Mouse (Mus musculus) olfactory bulb, adult 2 months (tissue): ENCODE data around the gene Tbcel. TPM values are rescaled to one million over a fixed set of nuclear protein-coding genes. Genes with fewer than 3 reads are reported as not detected.

ENCODE experiments used
- H3K27ac ChIP-seq: fragments of 200-500 bp; 2 replicates; pipeline ENCODE4 v1.5.1; 2012; ENCODE audit warnings: low read depth, low read length; ENCODE audit not compliant: insufficient read depth
- H3K4me1 ChIP-seq: fragments of 200-500 bp; 2 replicates; pipeline ENCODE4 v1.6.1; 2012; ENCODE audit warnings: low read length; ENCODE audit not compliant: control insufficient read depth, insufficient read depth
- H3K4me3 ChIP-seq: fragments of 200-500 bp; 2 replicates; pipeline ENCODE4 v1.5.1; 2012; ENCODE audit warnings: mild to moderate bottlenecking, low read depth, low read length, moderate library complexity; ENCODE audit not compliant: insufficient read depth
- CTCF ChIP-seq: fragments of 200-500 bp; IDR thresholded peaks from 2 replicates; pipeline ENCODE4 v1.5.1; 2012; ENCODE audit warnings: low read depth, mild to moderate bottlenecking, low read length, moderate library complexity; ENCODE audit not compliant: insufficient read depth
- POLR2A ChIP-seq: fragments of 200-500 bp; IDR thresholded peaks from 2 replicates; pipeline ENCODE4 v1.6.1; 2012; ENCODE audit warnings: mild to moderate bottlenecking, low read depth, low read length, moderate library complexity; ENCODE audit not compliant: insufficient read depth
- WGBS: fragments of 180-500 bp; shearing (Covaris S2); methylation state at CpG from one replicate; pipeline ENCODE4 v1.1.7; 2018; 5-methylcytosine and 5-hydroxymethylcytosine counted together
- polyA plus RNA-seq: library from polyadenylated mRNA; stranded (reverse); fragments of >200 nt; gene quantifications from 2 replicates; pipeline ENCODE4 v1.2.4, GENCODE M21; 2012; ENCODE audit warnings: low replicate concordance; ENCODE audit not compliant: missing spikeins, insufficient read depth, insufficient read length

The Tbcel gene
- polyA plus RNA-seq, 1 experiment = not detected

DNA sequence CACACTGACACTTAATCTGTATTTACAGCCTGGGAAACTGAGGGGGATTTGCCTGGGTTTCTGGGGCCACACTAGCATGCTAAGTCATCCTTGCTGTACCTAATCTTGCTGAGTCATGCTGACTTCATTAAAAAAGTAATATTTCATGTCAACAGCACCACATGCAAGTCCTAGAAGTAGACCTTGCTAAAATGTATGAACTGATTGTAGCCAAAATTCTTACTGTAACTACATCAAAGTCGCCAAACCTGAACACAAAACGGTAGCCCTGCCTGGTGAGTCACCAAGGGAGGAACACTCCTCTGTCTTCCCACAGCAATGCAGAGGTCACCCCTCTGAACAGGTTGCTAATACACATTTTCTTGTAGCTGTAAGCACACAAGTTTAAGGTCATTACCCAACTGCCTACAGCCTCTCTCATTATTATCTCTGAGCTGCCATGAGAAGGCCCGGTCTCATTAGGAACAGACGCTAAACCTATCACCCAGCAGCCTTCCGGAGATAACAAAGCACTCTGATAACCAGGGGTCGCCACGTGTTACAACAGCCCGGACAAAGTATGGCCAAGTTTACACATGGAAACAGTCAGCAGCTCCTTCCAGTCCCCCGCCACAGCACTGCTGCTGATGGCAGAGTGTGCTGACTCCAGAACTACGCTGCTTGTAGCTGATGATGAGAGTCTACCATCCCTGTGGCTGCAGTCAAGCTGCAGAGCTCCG lies 46.1 kb downstream of the Tbcel start:
- Histone ChIP-seq H3K4me3 (no peak overlapping the region), H3K27ac (no peak overlapping the region), H3K4me1 (peaks cover 15% of the 10 kb centered on the region)
- no peak for TF ChIP-seq CTCF
- TF ChIP-seq POLR2A = no peak
- 81% methylated on average over 11 of the region's 11 CpGs for whole genome bisulfite sequencing

DNA sequence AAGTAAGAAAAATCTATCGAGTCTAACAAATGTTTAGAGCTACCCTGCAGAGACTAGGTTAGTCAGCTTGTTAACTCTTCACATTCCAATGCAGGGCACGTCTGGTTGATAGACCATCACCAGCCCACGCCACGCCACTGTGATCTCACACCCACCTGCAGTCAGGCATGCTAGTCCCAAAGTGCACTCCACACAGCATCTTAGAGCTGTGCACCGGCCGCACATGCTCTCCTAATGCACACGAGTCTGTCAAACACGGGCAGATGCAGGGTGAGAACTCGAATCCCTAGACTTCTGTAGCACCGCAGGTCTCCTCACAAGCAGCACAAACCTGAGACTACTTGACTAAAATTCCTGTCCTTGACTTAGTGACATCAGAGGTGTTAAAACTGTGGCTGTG lies 47.3 kb downstream of the Tbcel start:
- Histone ChIP-seq H3K27ac (no peak overlapping the region), H3K4me1 (peaks cover 15% of the 10 kb centered on the region), H3K4me3 (no peak overlapping the region)
- no peak for TF ChIP-seq CTCF
- 80% methylated on average over 10 of the region's 10 CpGs for WGBS

DNA sequence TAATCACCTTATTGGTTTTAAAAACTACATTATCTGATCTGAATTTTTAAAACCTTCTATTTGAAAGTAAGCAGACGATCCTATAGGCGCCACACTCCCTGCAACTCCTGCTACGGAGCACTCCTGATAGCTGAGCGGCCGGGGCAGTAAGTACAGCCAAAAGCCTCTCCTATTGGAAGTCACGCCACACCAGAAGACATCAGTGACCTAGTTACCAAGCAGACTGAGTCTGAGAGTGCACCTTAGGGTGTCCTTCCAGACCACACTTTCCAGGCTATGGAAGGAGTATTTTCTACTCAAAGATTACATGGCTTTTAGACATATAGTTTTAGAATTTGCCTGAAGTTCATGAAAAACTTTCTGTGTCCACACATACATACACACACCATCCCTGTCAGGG lies 47.9 kb downstream of the Tbcel start:
- 88% methylated on average over 6 of the region's 6 CpGs for WGBS
- Histone ChIP-seq H3K4me3 (no peak overlapping the region), H3K27ac (no peak overlapping the region), H3K4me1 (peaks cover 15% of the 10 kb centered on the region)
- TF ChIP-seq CTCF (no peak), POLR2A (no peak)

DNA sequence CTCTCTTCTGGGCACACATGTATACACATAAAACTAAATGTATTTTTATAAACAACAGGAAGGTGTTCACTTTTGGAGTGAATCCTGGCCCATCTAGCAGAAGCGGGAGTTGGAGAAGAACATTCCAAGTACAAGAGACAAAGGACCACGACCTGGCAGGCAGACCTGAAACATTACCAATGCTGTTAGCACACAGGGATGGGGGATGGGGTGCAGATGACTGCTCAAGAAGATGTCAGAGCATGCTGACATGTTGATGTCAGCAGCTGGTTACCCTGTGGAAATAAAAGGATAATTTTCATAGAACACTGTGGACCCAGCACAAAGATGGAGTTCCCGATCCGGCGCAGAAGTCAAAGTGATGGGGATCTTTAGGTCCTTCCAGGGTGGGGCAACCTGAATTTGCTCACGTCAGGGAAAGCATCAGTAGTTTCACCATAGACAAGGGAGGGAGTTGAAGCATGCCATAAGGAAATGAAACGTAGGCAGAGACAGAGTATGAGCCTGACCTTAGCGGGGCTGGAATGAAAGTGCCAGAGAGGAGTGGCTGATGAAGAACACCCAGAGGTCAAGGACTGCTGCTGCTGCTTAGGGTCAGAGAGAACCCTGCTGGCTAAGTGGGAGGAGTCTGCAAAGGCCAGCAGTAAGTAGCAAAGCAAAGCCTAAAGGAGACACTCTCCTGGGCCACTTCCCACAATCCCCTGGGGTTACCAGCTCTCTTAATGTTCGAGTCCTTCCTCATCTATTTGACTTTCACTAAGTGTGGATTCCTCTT lies 48.7 kb downstream of the Tbcel start:
- WGBS = 78% methylated on average over 9 of the region's 9 CpGs
- Histone ChIP-seq H3K4me3 (no peak overlapping the region), H3K27ac (no peak overlapping the region), H3K4me1 (peaks cover 9% of the 10 kb centered on the region)
- no peak for TF ChIP-seq CTCF
- TF ChIP-seq POLR2A = no peak

DNA sequence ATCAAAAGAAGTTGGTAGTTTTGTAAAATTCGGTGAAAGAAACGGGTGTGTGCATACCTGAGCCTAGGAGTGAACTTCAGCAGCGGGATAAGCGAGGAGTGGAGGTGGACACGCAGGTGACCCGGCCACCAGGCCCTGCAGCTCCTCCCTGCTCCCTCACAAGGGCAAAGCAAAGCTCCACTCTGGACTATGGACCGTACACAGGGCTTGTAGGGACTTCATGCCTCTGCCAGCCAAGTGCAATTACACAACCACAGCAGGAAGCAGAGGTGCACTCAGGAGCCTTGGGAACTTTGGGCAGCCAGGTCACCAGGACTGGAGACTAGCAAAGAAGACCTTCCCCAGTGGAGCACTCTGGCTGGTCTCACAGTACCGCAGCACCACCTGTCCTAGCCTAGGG lies 50.1 kb downstream of the Tbcel start:
- TF ChIP-seq CTCF = no peak
- TF ChIP-seq POLR2A = no peak
- no peak overlapping the region for H3K27ac ChIP-seq
- WGBS = 95% methylated on average over 8 of the region's 8 CpGs

DNA sequence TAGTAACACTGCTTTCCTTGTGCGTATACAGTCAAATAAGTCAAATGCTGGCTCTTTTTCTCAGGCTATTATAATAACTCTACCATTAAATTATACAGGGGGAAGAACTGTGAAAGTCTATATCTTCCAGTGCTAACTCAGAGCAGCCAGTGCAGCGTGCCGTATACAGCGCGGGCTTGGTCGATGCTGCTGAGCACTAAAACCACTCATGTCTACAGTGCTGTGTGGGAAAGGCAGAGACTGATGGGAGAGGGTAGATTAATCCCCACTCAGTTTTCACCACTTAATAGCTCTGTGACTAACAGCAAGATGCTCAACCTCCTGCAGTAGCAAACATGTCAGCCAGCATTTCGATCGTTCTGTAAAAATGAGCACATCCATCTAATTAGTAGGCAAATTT lies 53.2 kb downstream of the Tbcel start:
- Histone ChIP-seq H3K4me1 (no peaks in the 10 kb centered on the region), H3K4me3 (no peak overlapping the region), H3K27ac (no peak overlapping the region)
- 76% methylated on average over 8 of the region's 8 CpGs for WGBS
- TF ChIP-seq POLR2A (no peak), CTCF (no peak)

More for the DNA sequence above, 50.1 kb downstream of the Tbcel start:
- Histone ChIP-seq H3K4me1 (peaks cover 6% of the 10 kb centered on the region), H3K4me3 (no peak overlapping the region)

DNA sequence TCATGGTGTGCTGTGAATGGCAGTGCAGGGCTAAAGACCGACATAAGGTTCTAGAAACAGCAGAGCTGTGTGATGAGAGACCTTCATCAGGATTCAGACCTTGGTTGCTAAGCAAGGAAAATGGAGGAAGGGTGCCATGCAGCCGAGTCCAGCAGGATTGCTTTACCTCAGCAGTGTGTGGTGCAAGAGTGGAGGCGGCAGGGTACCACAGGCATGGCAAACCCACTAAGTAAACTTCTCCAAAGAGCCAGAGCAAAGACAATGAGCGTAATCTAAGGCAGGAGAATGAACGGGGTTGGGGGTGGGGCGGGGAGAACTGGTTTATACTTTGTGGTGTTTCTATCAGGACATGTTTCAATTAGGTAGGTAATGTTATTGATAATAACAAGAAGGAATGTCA lies 58.6 kb downstream of the Tbcel start:
- Histone ChIP-seq H3K27ac (no peak overlapping the region), H3K4me1 (no peaks in the 10 kb centered on the region), H3K4me3 (no peak overlapping the region)
- WGBS = 85% methylated on average over 6 of the region's 6 CpGs
- TF ChIP-seq CTCF (no peak), POLR2A (no peak)

DNA sequence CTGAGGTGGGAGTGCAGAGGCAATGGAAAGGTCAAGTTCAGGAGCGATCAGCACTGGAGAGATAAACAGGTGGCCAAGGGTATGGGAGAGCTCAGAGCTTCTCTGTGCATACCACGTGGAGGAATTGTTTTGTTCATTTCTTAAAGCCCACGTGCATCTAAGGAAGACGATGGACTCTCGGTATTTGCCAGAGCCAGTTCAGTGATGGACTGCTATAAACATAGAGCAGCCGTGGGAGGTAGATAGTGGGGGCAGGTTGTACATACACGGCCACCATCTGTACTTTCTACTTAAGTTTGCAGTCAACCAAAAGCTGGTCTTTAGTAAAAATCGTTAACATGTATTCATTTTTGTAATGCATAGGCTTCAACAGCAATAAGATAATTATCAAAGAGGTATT lies 65.5 kb downstream of the Tbcel start:
- H3K4me3 ChIP-seq = no peak overlapping the region
- WGBS = 86% methylated on average over 8 of the region's 8 CpGs
- TF ChIP-seq CTCF (no peak), POLR2A (no peak)
- no peak overlapping the region for H3K27ac ChIP-seq
- H3K4me1 ChIP-seq = no peaks in the 10 kb centered on the region

DNA sequence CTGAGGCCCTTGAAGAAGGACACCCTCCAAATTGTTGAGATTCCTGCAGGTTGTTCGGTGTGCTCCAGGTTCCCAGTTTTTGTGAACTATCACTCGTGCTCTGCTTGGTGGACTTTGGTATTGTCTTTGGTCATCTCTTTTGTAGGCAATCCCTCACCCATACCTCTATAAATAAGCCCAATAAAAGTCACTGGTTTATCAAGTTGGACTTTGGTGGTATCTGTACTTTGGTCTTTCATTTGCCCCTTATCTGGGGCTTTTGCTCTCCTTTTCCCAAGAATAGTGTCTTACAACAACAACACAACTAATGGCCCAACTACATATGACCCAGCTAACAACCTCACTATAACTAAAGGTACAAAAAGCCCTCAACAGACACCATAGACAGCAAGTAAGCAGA lies 66.4 kb downstream of the Tbcel start:
- 96% methylated on average over 2 of the region's 2 CpGs for WGBS
- no peak for TF ChIP-seq CTCF
- no peak for TF ChIP-seq POLR2A
- no peak overlapping the region for H3K4me3 ChIP-seq
- H3K4me1 ChIP-seq = no peaks in the 10 kb centered on the region
- H3K27ac ChIP-seq = no peak overlapping the region

DNA sequence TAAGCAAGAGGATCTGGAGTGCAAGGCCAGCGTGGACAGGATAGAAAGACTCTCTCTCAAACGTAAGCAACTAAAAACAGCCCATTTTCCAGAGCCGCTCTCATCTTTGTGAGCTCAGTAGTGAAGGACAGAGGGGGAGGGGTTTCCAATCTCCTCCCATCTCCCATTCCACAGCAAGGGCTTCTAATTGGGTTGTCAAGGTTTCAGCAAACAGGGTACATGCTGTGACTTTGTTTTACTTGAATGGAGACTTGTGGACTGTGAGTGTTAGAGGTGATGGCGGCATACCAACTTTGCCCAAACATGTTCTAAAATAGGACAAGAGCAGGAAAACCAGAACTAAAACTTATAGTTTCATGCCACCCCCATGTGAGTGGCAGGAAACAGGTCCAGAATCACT lies 68.2 kb downstream of the Tbcel start:
- WGBS = 70% methylated on average over 4 of the region's 4 CpGs
- TF ChIP-seq POLR2A = no peak
- no peak for TF ChIP-seq CTCF
- no peaks in the 10 kb centered on the region for H3K4me1 ChIP-seq
- H3K4me3 ChIP-seq = no peak overlapping the region
- H3K27ac ChIP-seq = no peak overlapping the region
